Mouse (Mus musculus) midbrain, embryonic 15.5 days (tissue): ENCODE results near the gene Tmem86a. TPM values are rescaled to one million over a fixed set of nuclear protein-coding genes. Genes with fewer than 3 reads are reported as not detected.
"Not testable (repeated sequence)": the region's sequence is repeated elsewhere in the genome, so short reads cannot be mapped to it uniquely, and the experiment has no call there.

Source experiments
- ATAC-seq: fragments of 200-750 bp; cut with Nextera tagmentation; replicated peaks from 2 replicates; pipeline ENCODE4 v1.8.0; 2017; ENCODE audit warnings: moderate TSS enrichment
- H3K27ac ChIP-seq: fragments of 300-500 bp; sonication (generic); 2 replicates; pipeline ENCODE4 v1.5.1; 2015; ENCODE audit warnings: mild to moderate bottlenecking, inconsistent platforms
- H3K27me3 ChIP-seq: fragments of 300-500 bp; sonication (generic); replicated peaks from 2 replicates; pipeline ENCODE4 v1.6.1; 2015; ENCODE audit warnings: inconsistent platforms
- H3K36me3 ChIP-seq: fragments of 300-500 bp; sonication (generic); replicated peaks from 2 replicates; pipeline ENCODE4 v1.6.1; 2015; ENCODE audit warnings: inconsistent platforms
- H3K4me1 ChIP-seq: fragments of 300-500 bp; sonication (generic); 2 replicates; pipeline ENCODE4 v1.6.1; 2015; ENCODE audit warnings: inconsistent platforms
- H3K4me2 ChIP-seq: fragments of 300-500 bp; sonication (generic); 2 replicates; pipeline ENCODE4 v1.6.1; 2015; ENCODE audit warnings: inconsistent platforms, mild to moderate bottlenecking, moderate library complexity
- H3K4me3 ChIP-seq: fragments of 300-500 bp; sonication (generic); 2 replicates; pipeline ENCODE4 v1.5.1; 2015; ENCODE audit warnings: mild to moderate bottlenecking, inconsistent platforms
- H3K9ac ChIP-seq: fragments of 300-500 bp; sonication (generic); 2 replicates; pipeline ENCODE4 v1.6.1; 2015; ENCODE audit warnings: mild to moderate bottlenecking, inconsistent platforms
- H3K9me3 ChIP-seq: fragments of 300-500 bp; sonication (generic); 2 replicates; pipeline ENCODE4 v1.6.1; 2016; ENCODE audit warnings: inconsistent platforms
- WGBS: fragments of 180-500 bp; shearing (Covaris S2); methylation state at CpG from one replicate; pipeline ENCODE4 v1.1.7; 2015; ENCODE audit warnings: mixed read lengths; 5-methylcytosine and 5-hydroxymethylcytosine counted together
- polyA plus RNA-seq: library from polyadenylated mRNA; unstranded; fragments of >200 nt; fragmentation: Nextera tagmentation; extraction: Ambion mirVana; gene quantifications from 2 replicates; pipeline ENCODE4 v1.2.1, GENCODE M21; 2015

Tmem86a gene
- polyA plus RNA-seq, 1 experiment from 2014 or later = 28.3 TPM

- WGBS = 10% methylated on average over 6 of the region's 6 CpGs
- 0 out of 2 replicates have a peak overlapping the region, but pooled peaks have one; percentile 31 for H3K9ac ChIP-seq
- H3K4me2 ChIP-seq = peak overlapping the region; percentile 48
- H3K4me1 ChIP-seq = peaks cover 7% of the 10 kb centered on the region
- H3K27ac ChIP-seq = no peak overlapping the region
- H3K27me3 ChIP-seq = no peaks in the 10 kb centered on the region
- peak; percentile 86 for ATAC-seq
- no peaks in the 10 kb centered on the region for H3K9me3 ChIP-seq
- H3K36me3 ChIP-seq = no peaks in the 10 kb centered on the region
- H3K4me3 ChIP-seq = peak overlapping the region; percentile 26
These were observed 34.9 kb upstream of the Tmem86a start for GRCm38 (mm10) chr7:47015390-47016065.

GRCm38 (mm10) chr7:47016602-47017001 is 33.8 kb upstream of the Tmem86a start:
- no peak overlapping the region for H3K9ac ChIP-seq
- H3K4me1 ChIP-seq = peaks cover 7% of the 10 kb centered on the region
- 86% methylated on average over 3 of the region's 3 CpGs for WGBS
- no peak overlapping the region for H3K4me2 ChIP-seq
- H3K4me3 ChIP-seq = no peak overlapping the region
- H3K9me3 ChIP-seq = no peaks in the 10 kb centered on the region
- no peak overlapping the region for H3K27ac ChIP-seq
- no peaks in the 10 kb centered on the region for H3K36me3 ChIP-seq
- H3K27me3 ChIP-seq = no peaks in the 10 kb centered on the region
- no peak for ATAC-seq

- Histone ChIP-seq H3K36me3 (no peaks in the 10 kb centered on the region), H3K9ac (no peak overlapping the region), H3K4me1 (peaks cover 7% of the 10 kb centered on the region), H3K4me3 (no peak overlapping the region), H3K4me2 (no peak overlapping the region), H3K9me3 (no peaks in the 10 kb centered on the region), H3K27me3 (no peaks in the 10 kb centered on the region), H3K27ac (no peak overlapping the region)
- WGBS = 81% methylated on average over 7 of the region's 7 CpGs
- no peak for ATAC-seq
These were observed 33.3 kb upstream of the Tmem86a start for GRCm38 (mm10) chr7:47017146-47017545.

- no peak overlapping the region for H3K4me3 ChIP-seq
- no peak overlapping the region for H3K4me2 ChIP-seq
- H3K27me3 ChIP-seq = no peaks in the 10 kb centered on the region; the same call in 1 of the 2 replicates
- H3K27ac ChIP-seq = no peak overlapping the region
- no peak for ATAC-seq
- no peak overlapping the region for H3K9ac ChIP-seq
- H3K4me1 ChIP-seq = peaks cover 7% of the 10 kb centered on the region
- no peaks in the 10 kb centered on the region for H3K36me3 ChIP-seq
- WGBS = 53% methylated on average over 5 of the region's 5 CpGs
- no peaks in the 10 kb centered on the region for H3K9me3 ChIP-seq
These were observed 30.8 kb upstream of the Tmem86a start for GRCm38 (mm10) chr7:47019641-47020040.

GRCm38 (mm10) chr7:47020956-47021355 is 29.4 kb upstream of the Tmem86a start:
- no peak overlapping the region for H3K4me3 ChIP-seq
- no peak for ATAC-seq
- H3K4me2 ChIP-seq = no peak overlapping the region
- no peak overlapping the region for H3K27ac ChIP-seq
- H3K9ac ChIP-seq = no peak overlapping the region
- WGBS = 19% methylated on average over 8 of the region's 8 CpGs
- H3K27me3 ChIP-seq = no peaks in the 10 kb centered on the region; the same call in 1 of the 2 replicates
- H3K9me3 ChIP-seq = no peaks in the 10 kb centered on the region
- H3K4me1 ChIP-seq = no peaks in the 10 kb centered on the region
- no peaks in the 10 kb centered on the region for H3K36me3 ChIP-seq

GRCm38 (mm10) chr7:47022482-47022881 is 27.9 kb upstream of the Tmem86a start:
- H3K4me2 ChIP-seq = no peak overlapping the region
- no peak for ATAC-seq
- 79% methylated on average over 8 of the region's 8 CpGs for WGBS

GRCm38 (mm10) chr7:47023530-47023929 is 26.9 kb upstream of the Tmem86a start:
- Histone ChIP-seq H3K4me3 (no peak overlapping the region), H3K27ac (no peak overlapping the region), H3K9ac (no peak overlapping the region), H3K4me2 (no peak overlapping the region), H3K9me3 (no peaks in the 10 kb centered on the region), H3K27me3 (no peaks in the 10 kb centered on the region; the same call in 1 of the 2 replicates), H3K36me3 (no peaks in the 10 kb centered on the region), H3K4me1 (no peaks in the 10 kb centered on the region)
- WGBS = 11% methylated on average over 6 of the region's 6 CpGs
- peak; percentile 60; the same call in 1 of the 2 replicates for ATAC-seq

More at GRCm38 (mm10) chr7:47022482-47022881, 27.9 kb upstream of the Tmem86a start:
- H3K36me3 ChIP-seq = no peaks in the 10 kb centered on the region
- no peak overlapping the region for H3K4me3 ChIP-seq
- no peaks in the 10 kb centered on the region for H3K9me3 ChIP-seq
- no peaks in the 10 kb centered on the region for H3K4me1 ChIP-seq
- H3K27ac ChIP-seq = no peak overlapping the region
- H3K9ac ChIP-seq = no peak overlapping the region
- no peaks in the 10 kb centered on the region; the same call in 1 of the 2 replicates for H3K27me3 ChIP-seq

- WGBS = 89% methylated on average over 7 of the region's 7 CpGs
- Histone ChIP-seq H3K27ac (no peak overlapping the region), H3K9ac (no peak overlapping the region), H3K36me3 (no peaks in the 10 kb centered on the region), H3K4me2 (no peak overlapping the region), H3K27me3 (no peaks in the 10 kb centered on the region; the same call in 1 of the 2 replicates), H3K9me3 (no peaks in the 10 kb centered on the region), H3K4me1 (no peaks in the 10 kb centered on the region), H3K4me3 (no peak overlapping the region)
- ATAC-seq = no peak
These were observed 25.9 kb upstream of the Tmem86a start for GRCm38 (mm10) chr7:47024454-47024853.

- H3K36me3 ChIP-seq = no peaks in the 10 kb centered on the region
- no peak for ATAC-seq
These were observed 25.0 kb upstream of the Tmem86a start for GRCm38 (mm10) chr7:47025429-47025828.

GRCm38 (mm10) chr7:47026899-47027298 is 23.5 kb upstream of the Tmem86a start:
- H3K4me3 ChIP-seq, H3K4me1 ChIP-seq, ATAC-seq, H3K27me3 ChIP-seq, H3K27ac ChIP-seq, H3K9me3 ChIP-seq, H3K36me3 ChIP-seq, H3K9ac ChIP-seq, H3K4me2 ChIP-seq: not testable (repeated sequence)
- 90% methylated on average over 3 of the region's 3 CpGs for WGBS

More at GRCm38 (mm10) chr7:47025429-47025828, 25.0 kb upstream of the Tmem86a start:
- Histone ChIP-seq H3K4me1 (no peaks in the 10 kb centered on the region), H3K4me2 (no peak overlapping the region), H3K27me3 (no peaks in the 10 kb centered on the region; the same call in 1 of the 2 replicates), H3K9me3 (no peaks in the 10 kb centered on the region), H3K9ac (no peak overlapping the region), H3K4me3 (no peak overlapping the region), H3K27ac (no peak overlapping the region)
- 66% methylated on average over 9 of the region's 9 CpGs for WGBS

GRCm38 (mm10) chr7:47027520-47027919 is 22.9 kb upstream of the Tmem86a start:
- H3K9ac ChIP-seq = no peak overlapping the region
- no peaks in the 10 kb centered on the region; the same call in 1 of the 2 replicates for H3K27me3 ChIP-seq
- WGBS = 89% methylated on average over 1 of the region's 1 CpGs
- ATAC-seq = no peak
- no peak overlapping the region for H3K4me2 ChIP-seq
- no peaks in the 10 kb centered on the region for H3K9me3 ChIP-seq
- H3K36me3 ChIP-seq = no peaks in the 10 kb centered on the region
- H3K4me3 ChIP-seq = no peak overlapping the region
- no peaks in the 10 kb centered on the region for H3K4me1 ChIP-seq
- no peak overlapping the region for H3K27ac ChIP-seq

GRCm38 (mm10) chr7:47030517-47031193 is 19.7 kb upstream of the Tmem86a start:
- Histone ChIP-seq H3K9ac (no peak overlapping the region), H3K9me3 (no peaks in the 10 kb centered on the region), H3K27ac (no peak overlapping the region), H3K36me3 (no peaks in the 10 kb centered on the region), H3K4me1 (no peaks in the 10 kb centered on the region), H3K27me3 (no peaks in the 10 kb centered on the region), H3K4me2 (no peak overlapping the region), H3K4me3 (no peak overlapping the region)
- 77% methylated on average over 9 of the region's 9 CpGs for WGBS
- ATAC-seq = no peak
